Mouse (Mus musculus) embryonic facial prominence, embryonic 11.5 days (tissue): ENCODE results near the gene Macf1. TPM values are rescaled to one million over a fixed set of nuclear protein-coding genes. Genes with fewer than 3 reads are reported as not detected.
"Not testable (repeated sequence)": the region's sequence is repeated elsewhere in the genome, so short reads cannot be mapped to it uniquely, and the experiment has no call there.

Experiments
- ATAC-seq: fragments of 200-750 bp; cut with Nextera tagmentation; replicated peaks from 2 replicates; pipeline ENCODE4 v1.8.0; 2017; ENCODE audit warnings: low read depth; ENCODE audit not compliant: insufficient number of reproducible peaks, low FRiP score, low TSS enrichment
- DNase-seq: peaks from one replicate; pipeline ENCODE4 v3.0.0-alpha.2; 2015; ENCODE audit warnings: low spot score
- H3K27ac ChIP-seq: fragments of 300-500 bp; sonication (generic); replicated peaks from 2 replicates; pipeline ENCODE4 v1.5.1; 2014; ENCODE audit warnings: mild to moderate bottlenecking, low read depth, low read length, control low read depth
- H3K27me3 ChIP-seq: fragments of 300-500 bp; sonication (generic); 2 replicates; pipeline ENCODE4 v1.6.1; 2014; ENCODE audit warnings: mild to moderate bottlenecking, low read length, moderate library complexity, mixed read lengths; ENCODE audit not compliant: control insufficient read depth, insufficient read depth
- H3K36me3 ChIP-seq: fragments of 300-500 bp; sonication (generic); replicated peaks from 2 replicates; pipeline ENCODE4 v1.6.1; 2014; ENCODE audit warnings: low read depth, mild to moderate bottlenecking, low read length, moderate library complexity, mixed read lengths; ENCODE audit not compliant: control insufficient read depth, insufficient read depth
- H3K4me1 ChIP-seq: fragments of 300-500 bp; sonication (generic); 2 replicates; pipeline ENCODE4 v1.6.1; 2014; ENCODE audit warnings: low read length, mixed read lengths; ENCODE audit not compliant: control insufficient read depth, insufficient read depth
- H3K4me2 ChIP-seq: fragments of 300-500 bp; sonication (generic); 2 replicates; pipeline ENCODE4 v1.6.1; 2014; ENCODE audit warnings: low read depth, mild to moderate bottlenecking, control low read depth, low read length, moderate library complexity
- H3K4me3 ChIP-seq: fragments of 300-500 bp; sonication (generic); 2 replicates; pipeline ENCODE4 v1.5.1; 2014; ENCODE audit warnings: low read depth, low read length, control low read depth
- H3K9ac ChIP-seq: fragments of 300-500 bp; sonication (generic); replicated peaks from 2 replicates; pipeline ENCODE4 v1.6.1; 2014; ENCODE audit warnings: mild to moderate bottlenecking, control low read depth, low read length
- H3K9me3 ChIP-seq: fragments of 300-500 bp; sonication (generic); replicated peaks from 2 replicates; pipeline ENCODE4 v1.6.1; 2016; ENCODE audit warnings: mild to moderate bottlenecking, low read length, inconsistent platforms, mixed read lengths; ENCODE audit not compliant: control insufficient read depth
- WGBS: fragments of 180-500 bp; shearing (Covaris S2); extraction: QIAGEN DNeasy Blood & Tissue Kit; methylation state at CpG from one replicate; pipeline ENCODE4 v1.1.7; 2014; 5-methylcytosine and 5-hydroxymethylcytosine counted together
- polyA plus RNA-seq: library from polyadenylated mRNA; unstranded; fragments of >200 nt; fragmentation: Nextera tagmentation; extraction: Ambion mirVana; gene quantifications from 2 replicates; pipeline ENCODE4 v1.2.1, GENCODE M21; 2014

Macf1 gene
- polyA plus RNA-seq, 1 experiment from 2014 or later, result 70.2 TPM

- Histone ChIP-seq H3K9me3 (no peaks in the 10 kb centered on the region), H3K27ac (no peak overlapping the region), H3K9ac (no peak overlapping the region), H3K4me2 (no peak overlapping the region), H3K4me3 (no peak overlapping the region), H3K36me3 (no peaks in the 10 kb centered on the region), H3K4me1 (peaks cover 5% of the 10 kb centered on the region), H3K27me3 (no peaks in the 10 kb centered on the region)
- WGBS, result 89% methylated on average over 1 of the region's 1 CpGs
- DNase-seq (no peak), ATAC-seq (no peak)
Observed at GRCm38 (mm10) chr4:123658175-123658574, 26.0 kb downstream of the Macf1 start.

GRCm38 (mm10) chr4:123655245-123655644 lies 28.9 kb downstream of the Macf1 start:
- Histone ChIP-seq H3K27ac (no peak overlapping the region), H3K4me3 (no peak overlapping the region), H3K9me3 (no peaks in the 10 kb centered on the region), H3K9ac (no peak overlapping the region), H3K27me3 (no peaks in the 10 kb centered on the region), H3K4me1 (no peaks in the 10 kb centered on the region), H3K36me3 (no peaks in the 10 kb centered on the region), H3K4me2 (no peak overlapping the region)
- ATAC-seq (no peak), DNase-seq (no peak)
- 90% methylated on average over 5 of the region's 5 CpGs for WGBS

DNA sequence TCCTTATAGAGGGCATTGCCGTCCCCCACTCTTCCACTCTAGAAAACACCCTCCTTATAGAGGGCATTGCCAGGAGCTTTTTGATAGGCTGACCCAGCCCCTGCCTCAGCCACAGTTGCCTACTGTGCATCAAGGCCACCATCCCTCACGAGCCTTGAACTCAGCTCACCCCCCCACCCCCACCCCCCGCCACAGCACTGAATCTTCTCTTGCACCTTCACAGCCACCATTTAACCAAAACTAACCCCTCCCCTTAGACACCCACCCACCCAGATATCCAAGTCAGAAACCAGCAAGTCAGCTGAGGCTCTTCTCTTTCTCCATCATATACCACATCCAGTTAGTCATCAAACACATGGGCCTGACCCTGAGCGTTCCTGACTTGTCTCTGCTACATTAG lies 29.6 kb downstream of the Macf1 start:
- Histone ChIP-seq H3K4me3 (no peak overlapping the region), H3K9me3 (no peaks in the 10 kb centered on the region), H3K9ac (no peak overlapping the region), H3K27ac (no peak overlapping the region), H3K36me3 (no peaks in the 10 kb centered on the region), H3K4me1 (no peaks in the 10 kb centered on the region), H3K4me2 (no peak overlapping the region), H3K27me3 (no peaks in the 10 kb centered on the region)
- no peak for DNase-seq
- 95% methylated on average over 4 of the region's 4 CpGs for WGBS
- no peak for ATAC-seq

GRCm38 (mm10) chr4:123653446-123653845 lies 30.7 kb downstream of the Macf1 start:
- not testable (repeated sequence) for H3K36me3 ChIP-seq, ATAC-seq, H3K27me3 ChIP-seq, DNase-seq, H3K9ac ChIP-seq, H3K4me1 ChIP-seq, H3K27ac ChIP-seq, H3K9me3 ChIP-seq, H3K4me3 ChIP-seq, H3K4me2 ChIP-seq
- WGBS, result 94% methylated on average over 5 of the region's 5 CpGs

GRCm38 (mm10) chr4:123652130-123652529 lies 32.0 kb downstream of the Macf1 start:
- 81% methylated on average over 3 of the region's 3 CpGs for WGBS
- ATAC-seq, result no peak
- Histone ChIP-seq H3K4me2 (no peak overlapping the region), H3K36me3 (no peaks in the 10 kb centered on the region; the same call in 1 of the 2 replicates), H3K9ac (no peak overlapping the region), H3K9me3 (no peaks in the 10 kb centered on the region), H3K4me3 (no peak overlapping the region), H3K4me1 (no peaks in the 10 kb centered on the region), H3K27ac (no peak overlapping the region), H3K27me3 (no peaks in the 10 kb centered on the region)
- DNase-seq, result no peak

DNA sequence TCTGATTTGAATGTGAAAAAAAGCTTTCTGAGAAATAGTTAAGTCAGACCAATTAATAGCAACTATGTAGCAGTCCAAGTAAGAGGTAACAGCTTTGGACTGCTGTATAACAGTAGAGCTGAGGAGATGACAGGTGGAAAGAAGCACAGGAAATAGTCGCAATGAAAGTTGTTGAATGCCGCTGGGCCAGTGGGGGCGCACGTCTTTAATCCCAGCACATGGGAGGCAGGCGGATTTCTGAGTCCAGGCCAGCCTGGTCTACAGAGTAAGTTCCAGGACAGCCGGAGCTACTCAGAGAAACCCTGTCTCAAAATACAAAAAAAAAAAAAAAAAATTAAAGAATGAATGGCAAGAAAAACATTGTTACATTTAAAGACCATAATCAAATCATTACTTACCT lies 35.0 kb downstream of the Macf1 start:
- H3K9me3 ChIP-seq, result no peaks in the 10 kb centered on the region
- no peak overlapping the region for H3K4me2 ChIP-seq
- no peak overlapping the region for H3K27ac ChIP-seq
- DNase-seq, result no peak
- no peak overlapping the region for H3K9ac ChIP-seq
- H3K36me3 ChIP-seq, result no peaks in the 10 kb centered on the region; the same call in 1 of the 2 replicates
- H3K27me3 ChIP-seq, result no peaks in the 10 kb centered on the region
- no peak for ATAC-seq
- H3K4me1 ChIP-seq, result no peaks in the 10 kb centered on the region
- 86% methylated on average over 6 of the region's 6 CpGs for WGBS
- no peak overlapping the region for H3K4me3 ChIP-seq

- Histone ChIP-seq H3K9ac (no peak overlapping the region), H3K4me1 (no peaks in the 10 kb centered on the region), H3K4me2 (no peak overlapping the region), H3K27me3 (no peaks in the 10 kb centered on the region), H3K9me3 (no peaks in the 10 kb centered on the region), H3K4me3 (no peak overlapping the region), H3K27ac (no peak overlapping the region), H3K36me3 (no peaks in the 10 kb centered on the region; the same call in 1 of the 2 replicates)
- 90% methylated on average over 4 of the region's 4 CpGs for WGBS
- ATAC-seq, result no peak
- DNase-seq, result no peak
Observed at GRCm38 (mm10) chr4:123647668-123648067, 36.5 kb downstream of the Macf1 start.

DNA sequence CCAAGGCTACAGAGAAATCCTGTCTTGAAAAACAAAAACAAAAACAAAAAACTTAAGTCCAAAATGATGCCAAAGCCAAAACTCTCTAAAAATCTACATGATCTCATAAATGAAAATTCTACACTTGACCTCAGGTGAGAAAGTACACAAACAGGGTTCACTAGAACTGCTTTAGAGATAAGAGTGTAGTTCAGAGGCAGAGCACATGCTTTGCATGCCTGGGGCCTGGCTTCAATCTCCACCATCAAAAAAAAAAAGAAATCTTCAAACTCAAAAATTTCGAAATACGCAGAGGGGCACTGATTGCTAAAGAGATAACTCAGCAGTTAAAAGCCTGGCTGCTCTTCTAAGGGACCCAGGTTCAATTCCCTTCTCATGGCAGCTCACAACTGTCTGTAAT lies 37.1 kb downstream of the Macf1 start:
- no peak for ATAC-seq
- no peaks in the 10 kb centered on the region; the same call in 1 of the 2 replicates for H3K36me3 ChIP-seq

More for the DNA sequence above, 37.1 kb downstream of the Macf1 start:
- DNase-seq, result no peak
- Histone ChIP-seq H3K4me2 (no peak overlapping the region), H3K4me1 (no peaks in the 10 kb centered on the region), H3K27me3 (no peaks in the 10 kb centered on the region), H3K9ac (no peak overlapping the region), H3K9me3 (no peaks in the 10 kb centered on the region), H3K4me3 (no peak overlapping the region), H3K27ac (no peak overlapping the region)
- WGBS, result 91% methylated on average over 2 of the region's 2 CpGs
